Mouse (Mus musculus) myocyte (in vitro differentiated cells): Measurements from ENCODE around the gene Dll4. TPM values are rescaled to one million over a fixed set of nuclear protein-coding genes. Genes with fewer than 3 reads are reported as not detected.

Experiments
- H3K27me3 ChIP-seq: one replicate; pipeline ENCODE4 v1.6.1; 2011; ENCODE audit not compliant: control insufficient read depth, insufficient read depth, insufficient read length
- H3K36me3 ChIP-seq: one replicate; pipeline ENCODE4 v1.6.1; 2011; ENCODE audit not compliant: control insufficient read depth, insufficient read depth
- H3K4me2 ChIP-seq: one replicate; pipeline ENCODE4 v1.6.1; 2011; ENCODE audit warnings: low read depth, control low read depth
- H3K4me3 ChIP-seq: one replicate; pipeline ENCODE4 v1.5.1; 2011; ENCODE audit warnings: mild to moderate bottlenecking, control low read depth, moderate library complexity
- H3K79me2 ChIP-seq: one replicate; pipeline ENCODE4 v1.6.1; 2011; ENCODE audit not compliant: control insufficient read depth, insufficient read depth
- H3ac ChIP-seq: one replicate; pipeline ENCODE4 v1.6.1; 2011; ENCODE audit not compliant: control insufficient read depth, insufficient read length
- CEBPB ChIP-seq: IDR thresholded peaks from 2 replicates; pipeline ENCODE4 v1.6.1; 2011; ENCODE audit warnings: mild to moderate bottlenecking, moderate library complexity; ENCODE audit not compliant: poor library complexity, insufficient read depth, severe bottlenecking
- E2F4 ChIP-seq: IDR thresholded peaks from one replicate; pipeline ENCODE4 v1.6.1; 2011; ENCODE audit warnings: mild to moderate bottlenecking, control low read depth, moderate library complexity; ENCODE audit not compliant: insufficient read depth
- MAX ChIP-seq: IDR thresholded peaks from one replicate; pipeline ENCODE4 v1.6.1; 2011; ENCODE audit warnings: low read depth, mild to moderate bottlenecking, control low read depth
- MYOD1 ChIP-seq, 3 experiments: IDR thresholded peaks; one replicate each; pipeline ENCODE4 v1.6.1; 2011; ENCODE audit warnings: control low read depth in 2 of 3, low read depth in 2 of 3, mild to moderate bottlenecking in 2 of 3, moderate library complexity in 1 of 3; ENCODE audit not compliant: insufficient read length in 2 of 3, control insufficient read depth in 1 of 3
- MYOG ChIP-seq, 3 experiments: IDR thresholded peaks; one replicate each; pipeline ENCODE4 v1.6.1; 2011; ENCODE audit warnings: control low read depth in 2 of 3, low read depth in 2 of 3, mild to moderate bottlenecking in 2 of 3; ENCODE audit not compliant: insufficient read length in 2 of 3, control insufficient read depth in 1 of 3, insufficient read depth in 1 of 3
- POLR2A ChIP-seq: IDR thresholded peaks from one replicate; pipeline ENCODE4 v1.6.1; 2011; ENCODE audit warnings: low read depth, mild to moderate bottlenecking, control low read depth, moderate library complexity; ENCODE audit not compliant: insufficient read length
- POLR2AphosphoS2 ChIP-seq: IDR thresholded peaks from one replicate; pipeline ENCODE4 v1.6.1; 2011; ENCODE audit warnings: low read depth, control low read depth; ENCODE audit not compliant: insufficient read length
- REST ChIP-seq: IDR thresholded peaks from one replicate; pipeline ENCODE4 v1.6.1; 2011; ENCODE audit warnings: mild to moderate bottlenecking, control low read depth, moderate library complexity; ENCODE audit not compliant: insufficient read depth, insufficient read length
- SRF ChIP-seq: IDR thresholded peaks from one replicate; pipeline ENCODE4 v1.6.1; 2011; ENCODE audit warnings: low read depth; ENCODE audit not compliant: control insufficient read depth, insufficient read length
- TCF12 ChIP-seq: IDR thresholded peaks from one replicate; pipeline ENCODE4 v1.6.1; 2011; ENCODE audit warnings: mild to moderate bottlenecking, control low read depth; ENCODE audit not compliant: poor library complexity, insufficient read depth, severe bottlenecking
- TCF3 ChIP-seq: IDR thresholded peaks from one replicate; pipeline ENCODE4 v1.6.1; 2011; ENCODE audit warnings: low read depth, control low read depth; ENCODE audit not compliant: insufficient read length
- USF1 ChIP-seq: IDR thresholded peaks from one replicate; pipeline ENCODE4 v1.6.1; 2011; ENCODE audit warnings: low read depth, mild to moderate bottlenecking, control low read depth, moderate library complexity
- polyA plus RNA-seq: library from polyadenylated mRNA; unstranded; fragments of >200 nt; fragmentation: generic; extraction: Trizol; gene quantifications from one replicate; pipeline ENCODE4 v1.2.1, GENCODE M21; 2012; ENCODE audit warnings: missing spikeins

Dll4 gene
- polyA plus RNA-seq, 1 experiment, result not detected

DNA sequence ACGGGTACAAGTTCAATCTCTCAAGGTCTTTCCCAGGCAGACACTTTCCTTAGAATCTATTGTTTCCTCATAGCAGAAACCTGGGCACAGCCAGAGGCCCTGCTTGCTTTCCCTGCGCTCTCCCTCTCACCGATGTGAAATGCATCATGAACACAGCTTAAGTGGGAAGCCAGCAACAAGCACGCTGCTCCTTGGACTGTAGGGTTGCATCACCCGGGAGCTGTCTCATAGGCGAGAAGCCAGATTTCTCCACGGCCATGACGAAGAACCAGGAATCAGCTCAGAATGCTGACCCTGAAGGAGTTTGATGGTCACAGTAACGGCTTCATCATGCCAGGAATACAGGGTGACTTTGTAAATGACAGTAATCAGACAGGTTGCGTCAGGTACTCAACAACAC lies 44.5 kb downstream of the Dll4 start:
- H3K79me2 ChIP-seq, result no peaks in the 10 kb centered on the region
- H3K4me2 ChIP-seq, result no peak overlapping the region
- peaks cover 43% of the 10 kb centered on the region for H3K36me3 ChIP-seq
- H3K4me3 ChIP-seq, result no peak overlapping the region
- H3K27me3 ChIP-seq, result no peaks in the 10 kb centered on the region
- H3ac ChIP-seq, result no peak overlapping the region
- TF ChIP-seq POLR2A (no peak), SRF (no peak), POLR2AphosphoS2 (no peak), MAX (no peak), MYOD1 (IDR thresholded peaks at IDR 0.05; ENCODE audit: control insufficient read depth in 1 of 3, insufficient read length in 2 of 3, low read depth in 2 of 3) (no peak), TCF12 (no peak), REST (no peak), CEBPB (no peak), TCF3 (no peak)

DNA sequence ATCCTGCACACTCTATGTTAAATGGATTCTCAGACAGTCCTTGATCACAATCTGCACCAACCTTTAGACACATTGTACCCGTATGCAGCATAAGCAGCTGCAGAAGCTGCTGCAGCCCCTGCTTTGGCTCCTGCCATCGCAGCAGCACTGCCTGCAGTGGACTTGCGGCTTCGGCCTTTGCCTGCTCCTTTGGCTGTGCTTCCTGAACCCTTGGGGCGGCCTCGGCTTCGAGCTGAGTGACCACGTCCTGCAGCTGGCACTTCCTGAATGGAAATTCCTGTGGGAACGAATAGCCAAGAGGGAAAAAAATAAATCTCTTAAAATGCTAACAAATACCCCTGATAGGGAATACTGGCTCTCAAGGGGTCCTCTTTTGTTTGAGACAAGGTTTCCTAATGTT lies 51.7 kb downstream of the Dll4 start:
- Histone ChIP-seq H3ac (no peak overlapping the region), H3K4me3 (no peak overlapping the region)
- TF ChIP-seq CEBPB (no peak), MYOD1 (IDR thresholded peaks at IDR 0.05; ENCODE audit: control insufficient read depth in 1 of 3, insufficient read length in 2 of 3, low read depth in 2 of 3) (no peak), USF1 (no peak), TCF12 (no peak), POLR2A (no peak), POLR2AphosphoS2 (no peak), SRF (no peak), E2F4 (no peak)

DNA sequence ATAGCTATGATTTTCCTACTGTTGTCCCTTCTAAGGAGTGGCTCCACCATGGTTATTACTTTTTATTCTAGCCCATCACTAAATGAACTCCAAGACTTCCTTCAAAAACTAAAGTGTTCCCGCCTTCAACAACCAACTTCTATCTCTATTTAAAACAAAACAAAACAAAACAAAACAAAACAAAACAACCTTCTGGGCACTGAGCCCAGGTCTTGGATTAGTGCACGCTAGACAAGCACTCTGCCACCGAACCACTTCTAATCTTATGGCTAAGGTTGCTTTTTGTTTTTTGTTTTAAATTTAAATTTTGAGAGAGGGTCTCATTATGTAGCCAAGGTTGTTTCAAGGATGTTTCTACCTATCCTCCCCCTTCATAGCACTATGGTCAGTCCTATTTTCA lies 52.2 kb downstream of the Dll4 start:
- Histone ChIP-seq H3K4me3 (no peak overlapping the region), H3K4me2 (no peak overlapping the region), H3K27me3 (no peaks in the 10 kb centered on the region), H3K36me3 (peaks cover 65% of the 10 kb centered on the region), H3K79me2 (no peaks in the 10 kb centered on the region), H3ac (no peak overlapping the region)
- TF ChIP-seq MAX (no peak), POLR2AphosphoS2 (no peak), MYOD1 (IDR thresholded peaks at IDR 0.05; ENCODE audit: control insufficient read depth in 1 of 3, insufficient read length in 2 of 3, low read depth in 2 of 3) (no peak), REST (no peak), MYOG (IDR thresholded peaks at IDR 0.05; ENCODE audit: control insufficient read depth in 1 of 3, insufficient read depth in 1 of 3, insufficient read length in 2 of 3, low read depth in 2 of 3) (no peak), CEBPB (no peak), SRF (no peak), E2F4 (no peak), USF1 (no peak), TCF12 (no peak), TCF3 (no peak), POLR2A (no peak)

More for the DNA sequence above, 51.7 kb downstream of the Dll4 start:
- H3K79me2 ChIP-seq, result no peaks in the 10 kb centered on the region
- no peaks in the 10 kb centered on the region for H3K27me3 ChIP-seq
- H3K36me3 ChIP-seq, result peaks cover 65% of the 10 kb centered on the region
- H3K4me2 ChIP-seq, result no peak overlapping the region

DNA sequence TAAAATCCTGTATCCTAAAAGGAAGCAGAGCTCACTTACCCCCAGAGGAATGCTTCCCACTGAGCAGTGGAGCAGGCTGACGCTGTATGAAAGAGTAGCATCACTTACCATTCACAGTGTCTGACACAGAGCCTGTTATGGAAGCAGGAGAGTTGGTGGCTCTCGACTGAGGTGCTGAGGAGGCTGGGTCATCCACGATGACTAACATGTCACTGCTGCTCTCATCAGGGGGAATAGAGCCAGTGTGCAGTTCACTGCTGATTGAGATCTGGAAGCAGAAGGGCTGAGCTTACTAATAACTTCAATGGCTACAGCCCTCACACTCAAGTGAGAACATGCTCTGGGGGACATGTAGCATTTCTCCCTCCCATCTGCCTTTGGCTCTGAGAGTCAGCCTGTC lies 53.9 kb downstream of the Dll4 start:
- H3K36me3 ChIP-seq, result peaks cover 63% of the 10 kb centered on the region
- no peaks in the 10 kb centered on the region for H3K27me3 ChIP-seq
- TF ChIP-seq REST, result no peak
- no peak for TF ChIP-seq CEBPB
- no peak for TF ChIP-seq TCF12
- no peak for TF ChIP-seq POLR2A
- TF ChIP-seq TCF3, result no peak
- TF ChIP-seq USF1, result no peak
- TF ChIP-seq MYOG (IDR thresholded peaks at IDR 0.05; ENCODE audit: control insufficient read depth in 1 of 3, insufficient read depth in 1 of 3, insufficient read length in 2 of 3, low read depth in 2 of 3), result no peak
- no peak for TF ChIP-seq E2F4
- TF ChIP-seq MYOD1 (IDR thresholded peaks at IDR 0.05; ENCODE audit: control insufficient read depth in 1 of 3, insufficient read length in 2 of 3, low read depth in 2 of 3), result no peak
- no peak for TF ChIP-seq MAX
- TF ChIP-seq POLR2AphosphoS2, result no peak
- no peak overlapping the region for H3K4me2 ChIP-seq
- no peak overlapping the region for H3K4me3 ChIP-seq
- H3ac ChIP-seq, result no peak overlapping the region
- no peaks in the 10 kb centered on the region for H3K79me2 ChIP-seq

Other genes starting within 250 kb of the Dll4 start
- 8.7 TPM for gene Rad51, start 213.0 kb upstream of the Dll4 start, polyA plus RNA-seq
- gene Rmdn3, start 168.8 kb upstream of the Dll4 start, polyA plus RNA-seq, result 20.7 TPM
- 90.4 TPM for gene Gchfr, start 158.0 kb upstream of the Dll4 start, polyA plus RNA-seq
- 6.3 TPM for gene Gm14137, start 151.3 kb upstream of the Dll4 start, polyA plus RNA-seq
- gene Zfyve19, start 117.2 kb upstream of the Dll4 start, polyA plus RNA-seq, result 23.2 TPM
- gene Dnajc17, start 117.0 kb upstream of the Dll4 start, polyA plus RNA-seq, result 17.2 TPM
- gene Ppp1r14d, start 95.9 kb upstream of the Dll4 start, polyA plus RNA-seq, result 0.13 TPM
- gene Spint1, start 88.4 kb upstream of the Dll4 start, polyA plus RNA-seq, result 0.12 TPM
- gene Rhov, start 54.5 kb upstream of the Dll4 start, polyA plus RNA-seq, result 0.35 TPM
- gene Vps18, start 37.0 kb upstream of the Dll4 start, polyA plus RNA-seq, result 18.2 TPM
- 273 TPM for gene Chac1, start 25.4 kb downstream of the Dll4 start, polyA plus RNA-seq
- 7.3 TPM for gene Ino80, start 151.9 kb downstream of the Dll4 start, polyA plus RNA-seq
- 0.23 TPM for gene Exd1, start 221.8 kb downstream of the Dll4 start, polyA plus RNA-seq
- gene Chp1, start 221.9 kb downstream of the Dll4 start, polyA plus RNA-seq, result 67.9 TPM